Mouse (Mus musculus) MEL (cell line): ENCODE results near the gene Abcc4. TPM values are rescaled to one million over a fixed set of nuclear protein-coding genes. Genes with fewer than 3 reads are reported as not detected.

Experiments used
- DNase-seq: peaks from one replicate; pipeline ENCODE4 v3.0.0; 2011; ENCODE audit warnings: low read depth, low spot score
- H3K27ac ChIP-seq: 2 replicates; pipeline ENCODE4 v1.5.1; 2012; ENCODE audit warnings: low read depth, mild to moderate bottlenecking, control low read depth, low read length, moderate library complexity; ENCODE audit not compliant: control insufficient read depth
- H3K27me3 ChIP-seq, 2 experiments: fragments of 150-350 bp in 1 of 2; sonication (generic) in 1 of 2; 2 replicates each; pipeline ENCODE4 v1.6.1; 2012; ENCODE audit warnings: low read length in 2 of 2, mild to moderate bottlenecking in 2 of 2, improper control_type of control experiment in 1 of 2, moderate library complexity in 1 of 2; ENCODE audit not compliant: insufficient read depth in 2 of 2, control insufficient read depth in 1 of 2
- H3K36me3 ChIP-seq, 2 experiments: 2 replicates each; pipeline ENCODE4 v1.6.1; 2012 to 2014; ENCODE audit warnings: low read length in 2 of 2, improper control_type of control experiment in 1 of 2, inconsistent platforms in 1 of 2, mild to moderate bottlenecking in 1 of 2; ENCODE audit not compliant: insufficient read depth in 2 of 2, control insufficient read depth in 1 of 2
- H3K4me1 ChIP-seq, 2 experiments: fragments of 150-350 bp in 1 of 2; sonication (generic) in 1 of 2; 2 replicates each; pipeline ENCODE4 v1.6.1; 2012; ENCODE audit warnings: low read length in 2 of 2, improper control_type of control experiment in 1 of 2, mild to moderate bottlenecking in 1 of 2; ENCODE audit not compliant: insufficient read depth in 2 of 2, control insufficient read depth in 1 of 2
- H3K4me3 ChIP-seq, 2 experiments: fragments of 150-350 bp in 1 of 2; sonication (generic) in 1 of 2; 2 replicates each; pipeline ENCODE4 v1.5.1; 2012; ENCODE audit warnings: low read depth in 2 of 2, low read length in 2 of 2, mild to moderate bottlenecking in 2 of 2, moderate library complexity in 2 of 2, control low read depth in 1 of 2, improper control_type of control experiment in 1 of 2; ENCODE audit not compliant: control insufficient read depth in 1 of 2, insufficient read depth in 1 of 2
- H3K79me2 ChIP-seq: 2 replicates; pipeline ENCODE4 v1.6.1; 2012; ENCODE audit warnings: mild to moderate bottlenecking, low read length, moderate library complexity; ENCODE audit not compliant: control insufficient read depth, poor library complexity, insufficient read depth
- H3K9ac ChIP-seq: 2 replicates; pipeline ENCODE4 v1.6.1; 2012; ENCODE audit warnings: low read depth, mild to moderate bottlenecking, control low read depth, low read length, moderate library complexity; ENCODE audit not compliant: control insufficient read depth, poor library complexity, severe bottlenecking
- H3K9me3 ChIP-seq: fragments of 150-350 bp; sonication (generic); replicated peaks from 2 replicates; pipeline ENCODE4 v1.6.1; 2012; ENCODE audit warnings: mild to moderate bottlenecking, low read length, improper control_type of control experiment, moderate library complexity; ENCODE audit not compliant: insufficient read depth
- BHLHE40 ChIP-seq: IDR thresholded peaks from 2 replicates; pipeline ENCODE4 v1.6.1; 2012; ENCODE audit warnings: low read depth, mild to moderate bottlenecking, inconsistent platforms, low read length, improper control_type of control experiment, borderline replicate concordance
- CHD1 ChIP-seq: IDR thresholded peaks from 2 replicates; pipeline ENCODE4 v1.6.1; 2012; ENCODE audit warnings: low read depth, mild to moderate bottlenecking, inconsistent platforms, low read length, improper control_type of control experiment
- CHD2 ChIP-seq: IDR thresholded peaks from 2 replicates; pipeline ENCODE4 v1.6.1; 2011; ENCODE audit warnings: low read length, improper control_type of control experiment
- CTCF ChIP-seq, 3 experiments: IDR thresholded peaks in 2 of 3; conservative IDR thresholded peaks in 1 of 3; 2 replicates each; pipeline ENCODE4 v1.5.1; 2011 to 2012; ENCODE audit warnings: low read length in 3 of 3, low read depth in 2 of 3, mild to moderate bottlenecking in 2 of 3, improper control_type of control experiment in 1 of 3, inconsistent platforms in 1 of 3, mixed read lengths in 1 of 3, moderate library complexity in 1 of 3; ENCODE audit not compliant: control insufficient read depth in 1 of 3, insufficient read depth in 1 of 3, poor library complexity in 1 of 3, severe bottlenecking in 1 of 3
- E2F4 ChIP-seq: IDR thresholded peaks from 2 replicates; pipeline ENCODE4 v1.6.1; 2011; ENCODE audit warnings: low read depth, low read length, improper control_type of control experiment, borderline replicate concordance
- ELF1 ChIP-seq: IDR thresholded peaks from 2 replicates; pipeline ENCODE4 v1.6.1; 2014; ENCODE audit warnings: low read depth, mild to moderate bottlenecking, inconsistent platforms, low read length, improper control_type of control experiment, moderate library complexity
- EP300 ChIP-seq, 2 experiments: IDR thresholded peaks; 2 replicates each; pipeline ENCODE4 v1.6.1; 2011; ENCODE audit warnings: improper control_type of control experiment in 2 of 2, low read length in 2 of 2, low read depth in 1 of 2, mild to moderate bottlenecking in 1 of 2
- GABPA ChIP-seq: IDR thresholded peaks from 2 replicates; pipeline ENCODE4 v1.6.1; 2012; ENCODE audit warnings: low read depth, mild to moderate bottlenecking, inconsistent platforms, low read length, improper control_type of control experiment, moderate library complexity
- GATA1 ChIP-seq: IDR thresholded peaks from 2 replicates; pipeline ENCODE4 v1.6.1; 2011; ENCODE audit warnings: low read depth, low read length, improper control_type of control experiment
- HCFC1 ChIP-seq: IDR thresholded peaks from 2 replicates; pipeline ENCODE4 v1.6.1; 2012; ENCODE audit warnings: low read depth, mild to moderate bottlenecking, inconsistent platforms, low read length, improper control_type of control experiment, moderate library complexity
- JUND ChIP-seq: IDR thresholded peaks from 2 replicates; pipeline ENCODE4 v1.6.1; 2011; ENCODE audit warnings: low read depth, mild to moderate bottlenecking, improper control_type of control experiment, low read length
- KAT2A ChIP-seq: conservative IDR thresholded peaks from 2 replicates; pipeline ENCODE4 v1.6.1; 2012; ENCODE audit warnings: low read depth, low read length, improper control_type of control experiment, inconsistent platforms
- MAFK ChIP-seq: IDR thresholded peaks from 2 replicates; pipeline ENCODE4 v1.6.1; 2011; ENCODE audit warnings: low read depth, mild to moderate bottlenecking, low read length, improper control_type of control experiment, borderline replicate concordance
- MAX ChIP-seq: IDR thresholded peaks from 2 replicates; pipeline ENCODE4 v1.6.1; 2011; ENCODE audit warnings: low read length, improper control_type of control experiment
- MAZ ChIP-seq: IDR thresholded peaks from 2 replicates; pipeline ENCODE4 v1.6.1; 2012; ENCODE audit warnings: low read depth, mild to moderate bottlenecking, inconsistent platforms, low read length, improper control_type of control experiment
- MXI1 ChIP-seq: IDR thresholded peaks from 2 replicates; pipeline ENCODE4 v1.6.1; 2011; ENCODE audit warnings: mild to moderate bottlenecking, low read depth, low read length, improper control_type of control experiment
- MYC ChIP-seq: IDR thresholded peaks from 2 replicates; pipeline ENCODE4 v1.6.1; 2011; ENCODE audit warnings: low read depth, mild to moderate bottlenecking, low read length, improper control_type of control experiment, moderate library complexity
- NELFE ChIP-seq: IDR thresholded peaks from 2 replicates; pipeline ENCODE4 v1.6.1; 2011; ENCODE audit warnings: low read depth, low read length, improper control_type of control experiment
- NRF1 ChIP-seq: IDR thresholded peaks from 2 replicates; pipeline ENCODE4 v1.6.1; 2014; ENCODE audit warnings: low read depth, mild to moderate bottlenecking, inconsistent platforms, low read length, improper control_type of control experiment, moderate library complexity; ENCODE audit not compliant: poor library complexity, insufficient read depth, severe bottlenecking
- POLR2A ChIP-seq, 2 experiments: IDR thresholded peaks; 2 replicates each; pipeline ENCODE4 v1.6.1; 2011 to 2012; ENCODE audit warnings: low read length in 2 of 2, mild to moderate bottlenecking in 2 of 2, control low read depth in 1 of 2, improper control_type of control experiment in 1 of 2, low read depth in 1 of 2, moderate library complexity in 1 of 2; ENCODE audit not compliant: control insufficient read depth in 1 of 2, insufficient read depth in 1 of 2, poor library complexity in 1 of 2
- POLR2AphosphoS2 ChIP-seq: IDR thresholded peaks from 2 replicates; pipeline ENCODE4 v1.6.1; 2011; ENCODE audit warnings: low read length, improper control_type of control experiment
- POLR2AphosphoS5 ChIP-seq: IDR thresholded peaks from 2 replicates; pipeline ENCODE4 v1.6.1; 2012; ENCODE audit warnings: low read depth, borderline replicate concordance, mild to moderate bottlenecking, inconsistent platforms, low read length, moderate library complexity, mixed read lengths
- RAD21 ChIP-seq: IDR thresholded peaks from 2 replicates; pipeline ENCODE4 v1.6.1; 2011; ENCODE audit warnings: mild to moderate bottlenecking, low read depth, low read length, improper control_type of control experiment
- RCOR1 ChIP-seq: IDR thresholded peaks from 2 replicates; pipeline ENCODE4 v1.6.1; 2012; ENCODE audit warnings: low read depth, mild to moderate bottlenecking, inconsistent platforms, low read length, improper control_type of control experiment
- SIN3A ChIP-seq: IDR thresholded peaks from 2 replicates; pipeline ENCODE4 v1.6.1; 2012; ENCODE audit warnings: low read length, improper control_type of control experiment, inconsistent platforms
- SMC3 ChIP-seq: IDR thresholded peaks from 2 replicates; pipeline ENCODE4 v1.6.1; 2011; ENCODE audit warnings: low read depth, low read length, improper control_type of control experiment
- TAL1 ChIP-seq: IDR thresholded peaks from 2 replicates; pipeline ENCODE4 v1.6.1; 2012; ENCODE audit warnings: mild to moderate bottlenecking, inconsistent platforms, low read length, moderate library complexity, mixed read lengths
- TBP ChIP-seq: IDR thresholded peaks from 2 replicates; pipeline ENCODE4 v1.8.0; 2011; ENCODE audit warnings: low read depth, low read length, improper control_type of control experiment
- TCF12 ChIP-seq: IDR thresholded peaks from 2 replicates; pipeline ENCODE4 v1.6.1; 2014; ENCODE audit warnings: low read depth, mild to moderate bottlenecking, inconsistent platforms, low read length, improper control_type of control experiment, moderate library complexity
- UBTF ChIP-seq: IDR thresholded peaks from 2 replicates; pipeline ENCODE4 v1.6.1; 2012; ENCODE audit warnings: low read depth, mild to moderate bottlenecking, inconsistent platforms, low read length, improper control_type of control experiment, moderate library complexity, borderline replicate concordance; ENCODE audit not compliant: insufficient read depth
- USF1 ChIP-seq: IDR thresholded peaks from 2 replicates; pipeline ENCODE4 v1.6.1; 2014; ENCODE audit warnings: low read depth, mild to moderate bottlenecking, inconsistent platforms, low read length, improper control_type of control experiment, moderate library complexity
- USF2 ChIP-seq, 2 experiments: IDR thresholded peaks; 2 replicates each; pipeline ENCODE4 v1.6.1; 2011 to 2012; ENCODE audit warnings: improper control_type of control experiment in 2 of 2, low read length in 2 of 2, borderline replicate concordance in 1 of 2, inconsistent platforms in 1 of 2, low read depth in 1 of 2, mild to moderate bottlenecking in 1 of 2; ENCODE audit not compliant: insufficient read depth in 1 of 2
- ZC3H11A ChIP-seq: IDR thresholded peaks from 2 replicates; pipeline ENCODE4 v1.6.1; 2012; ENCODE audit warnings: low read depth, mild to moderate bottlenecking, inconsistent platforms, low read length, improper control_type of control experiment
- ZKSCAN1 ChIP-seq: IDR thresholded peaks from 2 replicates; pipeline ENCODE4 v1.6.1; 2012; ENCODE audit warnings: low read depth, mild to moderate bottlenecking, inconsistent platforms, low read length, improper control_type of control experiment, moderate library complexity
- ZNF384 ChIP-seq: IDR thresholded peaks from 2 replicates; pipeline ENCODE4 v1.6.1; 2012; ENCODE audit warnings: low read depth, mild to moderate bottlenecking, inconsistent platforms, low read length, improper control_type of control experiment
- polyA plus RNA-seq, 2 experiments: library from polyadenylated mRNA; stranded (reverse) in 1 of 2; unstranded in 1 of 2; fragments of >175 nt in 1 of 2; fragments of >200 nt in 1 of 2; gene quantifications; 2 replicates each; pipeline versions ENCODE4 v1.2.1 to v1.2.4; 2012; ENCODE audit warnings: low replicate concordance in 2 of 2, low read depth in 1 of 2; ENCODE audit not compliant: insufficient read length in 2 of 2, insufficient read depth in 1 of 2, missing spikeins in 1 of 2
- total RNA-seq: library from RNA; depleted of rRNA; stranded (reverse); fragments of 300-350 nt; gene quantifications from 2 replicates; pipeline ENCODE4 v1.2.3, GENCODE M21; 2012; rRNA removed

Gene Abcc4
- total RNA-seq (6.7 and 7.1 TPM in 2 replicates), polyA plus RNA-seq (1 to 10 TPM in 1 of 2 experiments, not detected in 1; 8.4 TPM)

DNA sequence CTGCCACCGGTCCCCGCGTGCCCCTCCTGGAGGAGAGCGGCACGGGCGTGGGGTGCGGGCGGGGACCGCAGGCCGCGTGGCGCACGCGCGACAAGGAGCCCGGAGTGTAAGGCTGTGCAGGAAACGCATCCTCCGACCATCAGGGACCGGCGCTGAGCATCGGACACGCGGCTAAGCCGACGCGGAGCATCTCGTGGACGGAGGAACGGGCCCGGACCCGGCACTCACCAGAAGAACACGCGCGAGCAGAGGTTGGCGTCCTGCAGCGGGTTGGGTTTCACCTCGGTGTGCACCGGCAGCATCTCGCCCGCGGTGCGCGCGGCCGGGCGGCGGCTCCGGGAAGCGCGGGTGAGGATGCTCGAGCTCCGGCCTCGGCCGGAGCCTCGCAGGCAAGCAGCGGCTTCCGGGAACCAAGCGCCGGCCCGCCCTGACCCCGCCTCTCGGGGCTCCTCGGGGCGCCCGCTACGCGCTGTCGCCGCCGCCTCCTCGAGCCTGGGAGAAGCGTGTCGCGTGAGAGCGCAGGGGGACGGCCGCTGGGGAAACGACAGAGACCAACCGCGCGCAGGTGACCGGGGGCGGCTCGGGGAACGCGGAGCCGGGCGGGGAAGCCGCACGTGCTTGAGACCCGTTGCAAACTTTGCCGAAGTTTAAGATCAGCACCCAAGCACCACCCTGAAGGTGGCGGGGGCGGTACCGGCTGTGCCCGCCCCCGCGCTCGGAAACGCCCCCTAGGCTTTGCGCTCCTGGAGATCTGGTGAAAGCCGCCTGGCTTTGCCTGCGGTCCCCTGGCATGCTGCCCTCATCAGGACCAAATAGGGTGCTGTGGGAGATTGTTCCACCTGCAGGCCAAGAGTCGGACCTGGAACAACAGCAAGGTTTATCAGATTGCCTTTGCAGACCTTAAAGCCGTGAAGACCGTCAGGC lies at the start of gene Abcc4:
TSS of gene Abcc4 (minus strand) at position 412 of the 924 bp plus-strand sequence.
- peak within 1 kb of the TSS; percentile 50 for H3K27ac ChIP-seq
- peaks cover 16% of the 10 kb centered on the region for H3K79me2 ChIP-seq
- DNase-seq: peak; percentile 80
- no peaks in the 10 kb centered on the region for H3K9me3 ChIP-seq
- H3K27me3 ChIP-seq: no peaks in the 10 kb centered on the region
- H3K36me3 ChIP-seq: peaks cover 0 to 8% of the 10 kb centered on the region in 2 experiments; a peak in 2 of 4 replicates
- H3K9ac ChIP-seq: peak within 1 kb of the TSS; percentile 74
- peak within 1 kb of the TSS; percentile 85 to 91 for H3K4me3 ChIP-seq
- peaks cover 6 to 8% of the 10 kb centered on the region in 2 experiments; a peak in 3 of 4 replicates for H3K4me1 ChIP-seq
- TF ChIP-seq SMC3 (no peak), ZKSCAN1 (no peak), MXI1 (peak; percentile 70), E2F4 (no peak), TAL1 (no peak), CTCF (IDR thresholded peaks at IDR 0.05 in 2 of 3, conservative IDR thresholded peaks at IDR 0.05 in 1 of 3; ENCODE audit: control insufficient read depth in 1 of 3, insufficient read depth in 1 of 3, low read depth in 2 of 3, low read length in 3 of 3, poor library complexity in 1 of 3, severe bottlenecking in 1 of 3) (no peak), ZNF384 (no peak), NRF1 (peak; percentile 33; the same call in 1 of the 2 replicates), UBTF (no peak), GATA1 (no peak), EP300 (IDR thresholded peaks at IDR 0.05; ENCODE audit: low read depth in 1 of 2, low read length in 2 of 2) (no peak), USF2 (IDR thresholded peaks at IDR 0.05; ENCODE audit: borderline replicate concordance in 1 of 2, insufficient read depth in 1 of 2, low read depth in 1 of 2, low read length in 2 of 2) (no peak), GABPA (no peak), POLR2AphosphoS5 (no peak), CHD2 (no peak), ZC3H11A (no peak), RCOR1 (no peak), MAZ (no peak), JUND (no peak), SIN3A (peak; percentile 21; the same call in 1 of the 2 replicates), TCF12 (0 out of 2 replicates have a peak, but pooled peaks have one; percentile 7), KAT2A (no peak), BHLHE40 (peak; percentile 77), NELFE (peak; percentile 31; the same call in 1 of the 2 replicates), MAFK (no peak), TBP (no peak), POLR2A (IDR thresholded peaks at IDR 0.05; ENCODE audit: control insufficient read depth in 1 of 2, insufficient read depth in 1 of 2, low read depth in 1 of 2, low read length in 2 of 2, poor library complexity in 1 of 2) (peak; percentile 48 to 59; a peak in 2 of 4 replicates), POLR2AphosphoS2 (no peak), CHD1 (no peak), USF1 (no peak), MAX (peak; percentile 39), RAD21 (no peak), HCFC1 (0 out of 2 replicates have a peak, but pooled peaks have one; percentile 36), ELF1 (peak; percentile 70), MYC (no peak)
